ENCODE assay signal across 8 mouse cellular contexts in the genomic region with DNA sequence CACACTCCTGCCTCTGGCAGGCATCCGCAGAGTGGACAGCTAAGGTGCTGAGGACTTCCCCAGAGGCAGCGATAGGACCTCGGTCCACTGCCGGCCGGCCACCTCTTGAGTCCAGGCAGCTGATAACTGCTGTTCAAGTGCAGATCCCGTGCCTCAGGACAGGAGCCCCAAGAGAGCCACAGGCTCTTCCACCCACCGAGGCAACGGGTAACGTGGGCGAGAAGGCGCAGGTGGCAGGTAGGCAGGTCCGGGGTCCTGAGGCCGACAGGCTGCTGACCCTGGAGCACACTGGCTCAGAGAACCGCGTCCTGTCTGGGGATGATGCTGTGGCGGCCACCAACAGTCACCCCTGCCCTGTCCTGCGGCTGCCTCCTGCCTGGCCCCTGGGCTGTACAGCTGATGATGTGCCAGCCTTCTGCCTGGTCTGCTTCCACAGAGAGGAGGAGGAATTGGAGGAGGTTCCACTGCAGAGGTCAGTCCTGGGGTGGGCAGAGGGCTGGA. TPM values are rescaled to one million over a fixed set of nuclear protein-coding genes. Genes with fewer than 3 reads are reported as not detected.
DNase-seq lines count a peak whose midpoint lies in the region; ATAC-seq lines count a peak whose summit lies in the region.

No protein-coding gene starts in this region.

- 29% methylated on average over 17 of the region's 17 CpGs for WGBS in heart, embryonic 11.5 days (ENCODE audit: insufficient replicate concordance)
- WGBS in forebrain, embryonic 16.5 days, result 42% methylated on average over 17 of the region's 17 CpGs
- WGBS in limb, embryonic 12.5 days, result 41% methylated on average over 17 of the region's 17 CpGs

- peak overlapping the region; percentile 63 for H3K4me2 ChIP-seq in heart, embryonic 11.5 days
- H3K4me2 ChIP-seq in forebrain, embryonic 16.5 days (ENCODE audit: low read length), result peak overlapping the region; percentile 4; the same call in 1 of the 2 replicates
- H3K4me2 ChIP-seq in limb, embryonic 12.5 days, result peak overlapping the region; percentile 50

- intact Hi-C loops in heart, postnatal 25 days (cut with DNase I), result loop anchor here (2.0 kb wide), 1 partner anchor 32 kb away; no protein-coding TSS in a partner anchor

- peak overlapping the region; percentile 56 for H3K9ac ChIP-seq in heart, embryonic 11.5 days (ENCODE audit: low read depth, low read length)
- H3K9ac ChIP-seq in forebrain, embryonic 16.5 days (replicated peaks; ENCODE audit: low read depth, low read length), result no peak overlapping the region
- H3K9ac ChIP-seq in limb, embryonic 12.5 days (replicated peaks), result peak overlapping the region; percentile 40; the same call in 1 of the 2 replicates

- H3K4me3 ChIP-seq in heart, embryonic 11.5 days (ENCODE audit: low read depth, low read length), result peak overlapping the region; percentile 33
- no peak overlapping the region for H3K4me3 ChIP-seq in forebrain, embryonic 16.5 days (replicated peaks; ENCODE audit: low read length)
- peak overlapping the region; percentile 19; the same call in 1 of the 2 replicates for H3K4me3 ChIP-seq in limb, embryonic 12.5 days (replicated peaks)

- H3K36me3 ChIP-seq in heart, embryonic 11.5 days (ENCODE audit: control insufficient read depth, insufficient read depth, low read length), result no peaks in the 10 kb centered on the region
- no peaks in the 10 kb centered on the region for H3K36me3 ChIP-seq in forebrain, embryonic 16.5 days (ENCODE audit: control insufficient read depth, insufficient read depth)
- no peaks in the 10 kb centered on the region for H3K36me3 ChIP-seq in limb, embryonic 12.5 days

- H3K9me3 ChIP-seq in heart, embryonic 11.5 days (replicated peaks; ENCODE audit: control insufficient read depth, low read length), result no peaks in the 10 kb centered on the region
- H3K9me3 ChIP-seq in forebrain, embryonic 16.5 days (ENCODE audit: control insufficient read depth, low read length), result no peaks in the 10 kb centered on the region
- no peaks in the 10 kb centered on the region for H3K9me3 ChIP-seq in limb, embryonic 12.5 days

- 0 out of 2 replicates have a peak, but pooled peaks cover 2% of the 10 kb centered on the region for H3K27me3 ChIP-seq in heart, embryonic 11.5 days (ENCODE audit: control insufficient read depth, insufficient read depth, low read length)
- H3K27me3 ChIP-seq in forebrain, embryonic 16.5 days (replicated peaks; ENCODE audit: control insufficient read depth, insufficient read depth, low read length), result no peaks in the 10 kb centered on the region
- peaks cover 25% of the 10 kb centered on the region for H3K27me3 ChIP-seq in limb, embryonic 12.5 days

- H3K4me1 ChIP-seq in heart, embryonic 11.5 days (ENCODE audit: control insufficient read depth, insufficient read depth, low read length), result 0 out of 2 replicates have a peak, but pooled peaks cover 15% of the 10 kb centered on the region
- peaks cover 7% of the 10 kb centered on the region for H3K4me1 ChIP-seq in forebrain, embryonic 16.5 days (replicated peaks; ENCODE audit: control insufficient read depth, insufficient read depth, low read length)
- peaks cover 14% of the 10 kb centered on the region for H3K4me1 ChIP-seq in limb, embryonic 12.5 days (replicated peaks)

- peak overlapping the region; percentile 31 for H3K27ac ChIP-seq in heart, embryonic 11.5 days (ENCODE audit: low read depth, low read length)
- H3K27ac ChIP-seq in forebrain, embryonic 16.5 days (ENCODE audit: low read length), result no peak overlapping the region
- no peak overlapping the region for H3K27ac ChIP-seq in limb, embryonic 12.5 days

- no peak for DNase-seq in heart, postnatal 25 days (ENCODE audit: low spot score)
- peak; percentile 34 to 46 for DNase-seq in cerebellum, postnatal 36 days
- no peak for DNase-seq in thymus, postnatal 4 days
- DNase-seq in MN1 (ENCODE audit: low spot score) (no peak), liver (no peak)

- ATAC-seq in heart, embryonic 11.5 days (replicated peaks; ENCODE audit: insufficient number of reproducible peaks, low FRiP score, low TSS enrichment), result no peak
- ATAC-seq in forebrain, embryonic 16.5 days, result no peak
- ATAC-seq in limb, embryonic 12.5 days (ENCODE audit: insufficient number of reproducible peaks, insufficient read depth, low FRiP score, low TSS enrichment, low read depth), result no peak

RNA-seq across cellular contexts. Expression of gene Sbk1, which starts 23.7 kb away (rescaled TPM):
- 16.7 and 17.6 TPM in 2 replicates for polyA plus RNA-seq in heart, embryonic 11.5 days (2014; fragmentation: Nextera tagmentation; extraction: Ambion mirVana)
- 10 to 100 TPM; 76.5 to 86.4 TPM for total RNA-seq in heart, postnatal 25 days (2021)
- 295 and 323 TPM in 2 replicates for polyA plus RNA-seq in forebrain, embryonic 16.5 days (2015; fragmentation: Nextera tagmentation; extraction: Ambion mirVana)
- polyA plus RNA-seq in limb, embryonic 12.5 days (2016; fragmentation: Nextera tagmentation; extraction: Ambion mirVana), result 120 TPM in 2 replicates

RNA-seq across cellular contexts. Expression of gene Xpo6, which starts 48.4 kb away (rescaled TPM):
- 39.9 and 44.3 TPM in 2 replicates for polyA plus RNA-seq in heart, embryonic 11.5 days (2014; fragmentation: Nextera tagmentation; extraction: Ambion mirVana)
- total RNA-seq in heart, postnatal 25 days (2021), result 10 to 100 TPM; 19.2 to 23.7 TPM
- 48.5 and 51.9 TPM in 2 replicates for polyA plus RNA-seq in forebrain, embryonic 16.5 days (2015; fragmentation: Nextera tagmentation; extraction: Ambion mirVana)
- 63.6 and 72.8 TPM in 2 replicates for polyA plus RNA-seq in limb, embryonic 12.5 days (2016; fragmentation: Nextera tagmentation; extraction: Ambion mirVana)

Comparison
In these comparisons a context has a peak if more than half of its experiments do, and no peak if none do; other contexts are left out.
1. H3K4me2 ChIP-seq: peak in every context shown above with its lines; median percentile 63 in heart, embryonic 11.5 days; 50 in limb, embryonic 12.5 days; 4 in forebrain, embryonic 16.5 days.
2. DNase-seq: peak in cerebellum, postnatal 36 days (2 of 2); none in heart, postnatal 25 days (single experiment), thymus, postnatal 4 days (single experiment), MN1 (single experiment) and liver (single experiment).